Mouse (Mus musculus): Measurements from ENCODE around the gene Abhd13. TPM values are rescaled to one million over a fixed set of nuclear protein-coding genes. Genes with fewer than 3 reads are reported as not detected.

Abhd13 gene
- total RNA-seq (2021) = 10 to 100 TPM; 31.5 to 32.3 TPM

- peak; percentile 99 for DNase-seq (ENCODE audit: low spot score in 2 of 2)
- intact Hi-C loops (cut with DNase I) = loop anchor here (1.0 to 5.0 kb wide), 5 partner anchors 190 to 1035 kb away; no protein-coding TSS in a partner anchor
Observed at GRCm38 (mm10) chr8:9977573-9978314, at the start of gene Abhd13, which contains the start of gene Lig4. Gene Abhd13 (plus strand): TSS chr8:9977707. Gene Lig4 (minus strand): TSS chr8:9977686.

GRCm38 (mm10) chr8:9929746-9930445 lies 47.6 kb upstream of the Abhd13 start:
- intact Hi-C loops (cut with DNase I) = loop anchor here (1.0 to 10.0 kb wide), 3 partner anchors 65 to 565 kb away; partner anchors contain the start of gene Fam155a

GRCm38 (mm10) chr8:9932711-9933110 lies 44.8 kb upstream of the Abhd13 start:
- DNase-seq (ENCODE audit: low spot score in 2 of 2) = no peak
- intact Hi-C loops (cut with DNase I) = loop anchor here (10.0 kb wide), 1 partner anchor 568 kb away; no protein-coding TSS in a partner anchor

More at GRCm38 (mm10) chr8:9929746-9930445, 47.6 kb upstream of the Abhd13 start:
- peak; percentile 53 to 93 for DNase-seq (ENCODE audit: low spot score in 2 of 2)

GRCm38 (mm10) chr8:9934891-9935565 lies 42.5 kb upstream of the Abhd13 start:
- intact Hi-C loops (cut with DNase I) = loop anchor here (2.0 to 10.0 kb wide), 2 partner anchors 570 to 702 kb away; no protein-coding TSS in a partner anchor
- peak; percentile 47 to 63 for DNase-seq (ENCODE audit: low spot score in 2 of 2)

GRCm38 (mm10) chr8:9935574-9935973 lies 41.9 kb upstream of the Abhd13 start:
- DNase-seq (ENCODE audit: low spot score in 2 of 2) = no peak
- intact Hi-C loops (cut with DNase I) = loop anchor here (2.0 to 10.0 kb wide), 2 partner anchors 571 to 703 kb away; no protein-coding TSS in a partner anchor

- peak; percentile 16 to 37 for DNase-seq (ENCODE audit: low spot score in 2 of 2)
- intact Hi-C loops (cut with DNase I) = no loop called here
Observed at GRCm38 (mm10) chr8:9949134-9949890, 28.2 kb upstream of the Abhd13 start.

- intact Hi-C loops (cut with DNase I) = no loop called here
- no peak for DNase-seq (ENCODE audit: low spot score in 2 of 2)
Observed at GRCm38 (mm10) chr8:9958338-9958737, 19.2 kb upstream of the Abhd13 start.

GRCm38 (mm10) chr8:9959919-9960318 lies 17.6 kb upstream of the Abhd13 start:
- intact Hi-C loops (cut with DNase I) = no loop called here
- DNase-seq (ENCODE audit: low spot score in 2 of 2) = no peak

- DNase-seq (ENCODE audit: low spot score in 2 of 2) = no peak
- intact Hi-C loops (cut with DNase I) = no loop called here
Observed at GRCm38 (mm10) chr8:9971866-9972265, 5.6 kb upstream of the Abhd13 start.

GRCm38 (mm10) chr8:9975276-9975675 lies 2.2 kb upstream of the Abhd13 start:
- intact Hi-C loops (cut with DNase I) = loop anchor here (5.0 kb wide), 4 partner anchors 192 to 1037 kb away; no protein-coding TSS in a partner anchor

GRCm38 (mm10) chr8:9975898-9976611 lies 1.5 kb upstream of the Abhd13 start:
- DNase-seq (ENCODE audit: low spot score in 2 of 2) = peak; percentile 99
- intact Hi-C loops (cut with DNase I) = loop anchor here (5.0 kb wide), 4 partner anchors 191 to 1036 kb away; no protein-coding TSS in a partner anchor

More at GRCm38 (mm10) chr8:9975276-9975675, 2.2 kb upstream of the Abhd13 start:
- DNase-seq (ENCODE audit: low spot score in 2 of 2) = no peak

GRCm38 (mm10) chr8:9977016-9977415 lies 491 bp upstream of the Abhd13 start:
- no peak for DNase-seq (ENCODE audit: low spot score in 2 of 2)
- intact Hi-C loops (cut with DNase I) = loop anchor here (1.0 to 5.0 kb wide), 5 partner anchors 190 to 1035 kb away; no protein-coding TSS in a partner anchor

GRCm38 (mm10) chr8:9978475-9979230 lies 1.1 kb downstream of the Abhd13 start:
- intact Hi-C loops (cut with DNase I) = loop anchor here (5.0 kb wide), 4 partner anchors 189 to 1034 kb away; no protein-coding TSS in a partner anchor
- DNase-seq (ENCODE audit: low spot score in 2 of 2) = no peak

GRCm38 (mm10) chr8:9979746-9980145 lies 2.2 kb downstream of the Abhd13 start:
- no peak for DNase-seq (ENCODE audit: low spot score in 2 of 2)
- intact Hi-C loops (cut with DNase I) = loop anchor here (5.0 kb wide), 4 partner anchors 188 to 1033 kb away; no protein-coding TSS in a partner anchor

- intact Hi-C loops (cut with DNase I) = no loop called here
Observed at GRCm38 (mm10) chr8:9980188-9980587, 2.7 kb downstream of the Abhd13 start.

GRCm38 (mm10) chr8:10004115-10004514 lies 26.6 kb downstream of the Abhd13 start:
- DNase-seq (ENCODE audit: low spot score in 2 of 2) = peak in 1 of 2 experiments; percentile 56
- intact Hi-C loops (cut with DNase I) = no loop called here

More at GRCm38 (mm10) chr8:9980188-9980587, 2.7 kb downstream of the Abhd13 start:
- no peak for DNase-seq (ENCODE audit: low spot score in 2 of 2)
